Mouse (Mus musculus): ENCODE data around the gene Fbxo24.

The Fbxo24 gene

GRCm38 (mm10) chr5:137568223-137568798, 60.5 kb downstream of the Fbxo24 start:
- no peak for ATAC-seq (ENCODE audit: insufficient number of reproducible peaks, low FRiP score, low TSS enrichment)

- ATAC-seq (ENCODE audit: insufficient number of reproducible peaks, low FRiP score, low TSS enrichment) = no peak
Observed at GRCm38 (mm10) chr5:137566416-137566815, 62.4 kb downstream of the Fbxo24 start.

- ATAC-seq (ENCODE audit: insufficient number of reproducible peaks, low FRiP score, low TSS enrichment) = no peak
Observed at GRCm38 (mm10) chr5:137565744-137566143, 63.1 kb downstream of the Fbxo24 start.

- ATAC-seq (ENCODE audit: insufficient number of reproducible peaks, low FRiP score, low TSS enrichment) = no peak
Observed at GRCm38 (mm10) chr5:137562965-137563364, 65.8 kb downstream of the Fbxo24 start.

All from cerebellum, adult (tissue).